Mouse (Mus musculus) bone marrow macrophage, adult 2 months (primary cell): ENCODE measurements around the gene Serpina3f.

ENCODE experiments used
- CTCF ChIP-seq: IDR thresholded peaks from 2 replicates; pipeline ENCODE4 v1.5.1; 2012; ENCODE audit warnings: low read depth, mild to moderate bottlenecking, low read length, moderate library complexity
- POLR2A ChIP-seq: IDR thresholded peaks from 2 replicates; pipeline ENCODE4 v1.6.1; 2012; ENCODE audit warnings: mild to moderate bottlenecking, low read depth, low read length, borderline replicate concordance

GRCm38 (mm10) chr12:104266374-104266773 lies 52.0 kb downstream of the Serpina3f start:
- TF ChIP-seq CTCF (no peak), POLR2A (no peak)
